Mouse (Mus musculus): ENCODE measurements at regions not wholly inside any gene's neighbourhood (a gene's known extent, or its start where the extent isn't known, plus 50 kb on each side); places are given as distances from the start of the nearest gene placed in this dataset.

- no peak for DNase-seq (ENCODE audit: extremely low spot score, low read depth, low spot score)
These were observed 82.9 kb downstream of the Postn start for GRCm38 (mm10) chr3:54443791-54444190.

DNA sequence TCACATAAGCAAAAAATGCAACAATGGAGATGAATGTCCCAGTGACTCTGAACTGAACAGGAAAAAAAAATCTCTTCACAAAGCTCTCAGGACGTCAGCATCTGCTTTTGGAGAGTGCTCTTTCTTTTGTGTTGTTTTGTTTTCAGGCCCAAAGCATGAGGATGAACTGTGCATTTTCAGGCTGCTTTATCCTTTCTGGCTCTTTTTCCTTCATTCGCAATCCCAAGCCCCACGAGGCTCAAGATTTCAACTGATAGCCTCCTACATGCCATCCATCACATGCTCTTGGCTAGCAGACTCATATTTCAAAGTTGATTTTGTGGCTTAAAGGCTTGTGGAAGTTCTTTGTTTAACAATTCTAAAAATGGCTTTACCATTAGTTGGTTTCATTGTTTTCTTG is 86.0 kb downstream of the Postn start:
- no peak for DNase-seq (ENCODE audit: extremely low spot score, low read depth, low spot score)

DNA sequence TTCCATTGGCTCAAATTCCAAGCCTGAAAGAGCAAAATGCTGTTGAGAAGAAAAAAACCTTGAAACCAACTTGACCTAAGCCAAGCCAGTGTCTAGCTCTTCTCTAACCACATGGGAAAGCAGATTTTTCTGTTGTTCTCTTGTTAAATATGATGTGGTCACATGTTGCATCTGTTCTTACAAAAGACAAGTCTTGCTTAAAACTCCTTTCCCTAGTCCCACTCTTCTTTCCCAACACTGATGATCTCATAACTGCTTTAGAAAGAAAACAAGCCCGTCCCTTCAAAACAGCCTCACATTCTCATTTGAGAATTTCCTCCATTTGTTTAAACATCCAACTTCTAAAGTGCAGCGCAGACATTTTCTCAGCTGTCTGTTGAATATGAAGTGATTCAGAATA is 96.5 kb downstream of the Postn start:
- no peak for DNase-seq (ENCODE audit: extremely low spot score, low read depth, low spot score)

- DNase-seq (ENCODE audit: extremely low spot score, low read depth, low spot score), result no peak
These were observed 100.5 kb downstream of the Postn start for GRCm38 (mm10) chr3:54461366-54461765.

- no peak for DNase-seq (ENCODE audit: extremely low spot score, low read depth, low spot score)
These were observed 105.2 kb downstream of the Postn start for GRCm38 (mm10) chr3:54466097-54466496.

GRCm38 (mm10) chr3:54474209-54474608 is 113.3 kb downstream of the Postn start:
- no peak for DNase-seq (ENCODE audit: extremely low spot score, low read depth, low spot score)

- no peak for DNase-seq (ENCODE audit: extremely low spot score, low read depth, low spot score)
These were observed 115.0 kb downstream of the Postn start for GRCm38 (mm10) chr3:54475879-54476278.

DNA sequence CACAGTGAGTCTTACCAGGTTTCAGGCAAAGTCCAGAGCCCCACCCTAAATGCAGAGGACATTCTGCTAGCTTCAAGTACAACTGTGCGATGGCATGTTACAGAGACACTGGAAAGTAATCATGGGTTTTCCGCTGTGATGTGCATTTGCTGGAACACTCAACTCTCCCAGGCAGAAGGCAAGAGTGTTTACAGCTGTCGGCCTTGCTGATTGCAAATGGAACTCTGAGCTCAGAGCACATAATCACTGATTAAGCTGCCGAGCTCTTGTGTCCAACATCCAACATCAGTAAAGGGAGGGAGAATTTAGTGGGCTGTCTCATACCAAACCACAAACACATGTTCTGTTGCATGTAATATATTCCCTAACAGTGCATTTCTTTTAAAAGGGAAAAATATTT is 117.1 kb downstream of the Postn start:
- DNase-seq (ENCODE audit: extremely low spot score, low read depth, low spot score), result no peak

GRCm38 (mm10) chr3:54480251-54480650 is 119.3 kb downstream of the Postn start:
- DNase-seq (ENCODE audit: extremely low spot score, low read depth, low spot score), result no peak

GRCm38 (mm10) chr3:54487346-54487745 is 126.4 kb downstream of the Postn start:
- DNase-seq (ENCODE audit: extremely low spot score, low read depth, low spot score), result no peak

DNA sequence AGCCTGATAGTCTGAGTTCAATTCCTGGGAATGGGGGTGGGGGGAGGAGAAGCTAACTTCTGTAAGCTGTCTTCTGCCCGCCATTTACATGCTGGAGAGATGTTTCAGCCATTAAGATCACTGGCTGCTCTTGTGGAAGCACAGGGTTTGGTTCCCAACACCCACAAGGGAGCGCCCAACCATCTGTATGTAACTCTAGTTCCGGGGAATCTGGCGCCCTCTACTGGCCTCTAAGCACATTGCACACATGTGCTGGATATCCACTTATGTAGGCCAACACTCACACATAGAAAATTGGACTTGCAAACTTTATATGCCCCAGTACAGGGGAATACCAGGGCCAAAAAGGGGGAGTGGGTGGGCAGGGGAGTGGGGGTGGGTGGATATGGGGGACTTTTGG is 126.9 kb downstream of the Postn start:
- no peak for DNase-seq (ENCODE audit: extremely low spot score, low read depth, low spot score)

- no peak for DNase-seq (ENCODE audit: extremely low spot score, low read depth, low spot score)
These were observed 129.5 kb downstream of the Postn start for GRCm38 (mm10) chr3:54490249-54490900.

DNA sequence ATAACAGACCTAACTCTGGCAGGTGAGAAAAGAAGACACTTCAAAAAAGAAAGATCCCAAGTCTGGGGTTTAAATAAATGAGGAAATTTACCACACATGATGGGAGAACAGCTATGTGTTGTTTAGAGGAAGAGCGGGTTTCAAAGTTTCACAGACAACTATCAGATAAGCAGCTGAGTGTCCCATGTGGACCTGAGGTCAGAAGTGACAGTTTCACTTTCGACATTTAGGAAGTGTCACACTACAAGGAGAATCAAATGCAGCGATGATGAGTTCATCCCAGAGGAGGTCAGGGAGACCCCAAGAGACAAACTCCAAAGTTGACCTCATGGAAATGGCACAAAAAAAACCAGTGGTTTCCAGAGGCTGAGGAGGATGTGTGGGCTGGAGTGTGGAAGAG is 132.7 kb downstream of the Postn start:
- no peak for DNase-seq (ENCODE audit: extremely low spot score, low read depth, low spot score)

- no peak for DNase-seq (ENCODE audit: extremely low spot score, low read depth, low spot score)
These were observed 144.1 kb downstream of the Postn start for GRCm38 (mm10) chr3:54504997-54505396.

DNA sequence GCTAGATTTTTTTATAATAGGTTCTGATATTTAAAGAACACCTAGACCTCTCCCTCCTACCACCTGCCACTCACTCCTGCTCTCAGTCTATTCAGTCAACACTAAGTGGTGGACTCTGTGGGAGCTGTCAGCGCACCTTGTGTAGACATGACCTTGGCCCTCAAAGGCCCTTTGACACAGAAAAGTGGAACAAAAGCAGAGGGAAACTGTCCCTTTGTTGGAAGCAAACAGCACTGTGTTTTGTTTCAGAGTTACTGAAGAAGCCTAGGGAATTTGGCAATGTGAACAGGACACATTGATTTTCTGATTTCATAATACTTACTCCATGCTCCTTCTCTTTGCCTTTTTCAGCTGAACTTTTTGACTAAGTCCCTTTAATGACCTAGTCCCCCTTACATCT is 146.7 kb downstream of the Postn start:
- no peak for DNase-seq (ENCODE audit: extremely low spot score, low read depth, low spot score)

DNA sequence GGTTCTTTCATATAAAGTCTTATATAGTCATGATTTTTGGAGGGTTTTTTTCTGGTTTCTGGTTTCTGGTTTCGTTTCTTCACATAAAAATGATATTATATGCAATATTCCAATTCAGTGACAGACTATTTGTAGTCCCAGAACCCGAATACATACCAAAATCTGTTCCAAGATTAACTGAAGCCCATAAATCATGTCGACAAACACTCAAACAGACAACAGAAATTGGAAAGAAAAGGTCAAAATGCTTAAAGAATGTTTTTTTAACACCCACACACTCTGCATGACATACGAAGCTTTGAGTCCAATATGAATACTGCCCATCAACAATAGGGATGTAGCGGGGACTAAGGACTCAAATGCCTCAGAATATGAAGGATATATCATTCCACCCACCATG is 148.0 kb downstream of the Postn start:
- DNase-seq (ENCODE audit: extremely low spot score, low read depth, low spot score), result no peak

DNA sequence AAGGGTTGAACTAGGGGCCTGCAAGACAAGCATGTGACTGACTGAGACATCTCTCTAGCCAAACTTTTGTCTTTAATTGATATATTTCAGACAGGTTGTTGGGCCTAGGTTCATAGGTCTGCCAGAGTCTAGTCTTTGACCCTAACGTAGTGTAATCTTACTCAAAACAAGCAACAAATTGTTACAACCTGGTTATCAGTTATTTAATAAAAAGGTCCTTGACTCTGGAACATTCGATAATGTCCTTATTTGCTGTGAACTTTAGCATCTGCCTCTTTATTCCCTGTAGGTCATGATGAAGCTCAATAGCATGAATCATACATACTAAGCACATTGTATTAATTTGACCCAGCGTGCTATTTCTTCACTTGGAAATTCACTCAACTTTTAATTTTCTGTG is 156.3 kb downstream of the Postn start:
- no peak for DNase-seq (ENCODE audit: extremely low spot score, low read depth, low spot score)

DNA sequence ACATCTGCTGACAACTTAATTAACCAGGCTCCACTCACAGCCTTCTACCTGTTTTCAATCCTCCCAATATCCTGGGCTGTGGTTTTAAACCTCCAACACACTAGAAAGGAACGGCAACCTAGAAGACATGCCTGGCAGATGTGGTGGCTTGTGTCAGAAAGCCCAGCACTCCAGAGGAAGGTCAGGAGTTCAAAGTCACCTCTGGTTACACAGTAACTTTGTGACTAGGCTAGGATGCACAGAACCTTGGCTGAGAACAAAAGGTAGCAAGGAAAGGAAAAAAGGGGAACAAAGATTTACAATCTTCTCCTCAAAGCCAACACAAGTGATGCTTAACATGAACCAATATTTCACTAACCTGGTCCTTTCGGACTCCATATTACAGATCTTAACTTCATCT is 161.8 kb downstream of the Postn start:
- no peak for DNase-seq (ENCODE audit: extremely low spot score, low read depth, low spot score)

DNA sequence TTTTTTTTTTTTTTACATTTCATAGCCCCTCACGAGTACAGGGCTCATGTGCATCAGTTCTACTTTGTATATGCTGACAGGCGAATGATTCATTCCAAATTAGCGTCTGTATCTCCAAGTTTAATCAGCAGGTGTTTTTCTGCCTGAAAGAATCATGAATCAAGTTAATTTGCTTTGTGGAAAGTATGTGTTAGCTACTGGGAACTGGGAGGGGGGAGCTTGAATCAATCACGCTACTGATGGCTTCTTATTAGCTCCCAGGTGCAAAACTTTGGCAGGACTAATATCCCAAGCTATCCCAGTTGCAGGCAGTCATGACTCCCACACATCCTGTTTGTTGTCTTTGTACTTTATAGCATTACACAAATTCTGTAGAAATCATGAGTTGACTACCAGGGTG is 165.7 kb downstream of the Postn start:
- DNase-seq (ENCODE audit: extremely low spot score, low read depth, low spot score), result no peak

- DNase-seq (ENCODE audit: extremely low spot score, low read depth, low spot score), result no peak
These were observed 164.3 kb upstream of the Supt20 start for GRCm38 (mm10) chr3:54528292-54528691.

- no peak for DNase-seq (ENCODE audit: extremely low spot score, low read depth, low spot score)
These were observed 162.4 kb upstream of the Supt20 start for GRCm38 (mm10) chr3:54530251-54530650.

- no peak for DNase-seq (ENCODE audit: extremely low spot score, low read depth, low spot score)
These were observed 157.2 kb upstream of the Supt20 start for GRCm38 (mm10) chr3:54535361-54535760.

- DNase-seq (ENCODE audit: extremely low spot score, low read depth, low spot score), result no peak
These were observed 154.6 kb upstream of the Supt20 start for GRCm38 (mm10) chr3:54538055-54538454.
